ENCODE assay signal across 9 mouse cellular contexts in genomic region chr3:108458866-108459265, GRCm38 (mm10). TPM values are rescaled to one million over a fixed set of nuclear protein-coding genes. Genes with fewer than 3 reads are reported as not detected.
A peak's percentile ranks its signal among the peaks of the same experiment; 100 is the strongest.
DNase-seq lines count a peak whose midpoint lies in the region; ATAC-seq lines count a peak whose summit lies in the region.
"Had no signal": no experiment of that assay in that cellular context is flagged by ENCODE, and none has a peak within 500 bp of the region (broad histone marks: within the 10 kb centered on the region; RNA-seq: fewer than 3 reads in every experiment).

No protein-coding gene starts in this region.

- H3K4me2 ChIP-seq in heart, embryonic 15.5 days, result peak overlapping the region; percentile 51
- H3K4me2 ChIP-seq in lung, embryonic 16.5 days (ENCODE audit: low read depth, low read length), result peak overlapping the region; percentile 34
- H3K4me2 ChIP-seq: limb, embryonic 12.5 days had no signal

- H3K36me3 ChIP-seq in heart, embryonic 15.5 days, result no peaks in the 10 kb centered on the region
- no peaks in the 10 kb centered on the region for H3K36me3 ChIP-seq in lung, embryonic 16.5 days (ENCODE audit: control insufficient read depth, insufficient read depth, low read length)
- H3K36me3 ChIP-seq: limb, embryonic 12.5 days had no signal

- H3K27ac ChIP-seq in heart, embryonic 15.5 days, result no peak overlapping the region
- no peak overlapping the region for H3K27ac ChIP-seq in lung, embryonic 16.5 days (ENCODE audit: low read length)
- H3K27ac ChIP-seq: limb, embryonic 12.5 days had no signal

- peak overlapping the region; percentile 29; the same call in 1 of the 2 replicates for H3K9ac ChIP-seq in heart, embryonic 15.5 days
- no peak overlapping the region for H3K9ac ChIP-seq in lung, embryonic 16.5 days (ENCODE audit: low read length)
- H3K9ac ChIP-seq: limb, embryonic 12.5 days had no signal

- no peaks in the 10 kb centered on the region for H3K9me3 ChIP-seq in heart, embryonic 15.5 days (replicated peaks)
- no peaks in the 10 kb centered on the region for H3K9me3 ChIP-seq in lung, embryonic 16.5 days (ENCODE audit: control insufficient read depth, low read length)
- H3K9me3 ChIP-seq: limb, embryonic 12.5 days had no signal

- H3K4me1 ChIP-seq in heart, embryonic 15.5 days (replicated peaks), result peaks cover 5% of the 10 kb centered on the region; the same call in 1 of the 2 replicates
- H3K4me1 ChIP-seq in lung, embryonic 16.5 days (replicated peaks; ENCODE audit: control insufficient read depth, insufficient read depth, low read length), result peaks cover 4% of the 10 kb centered on the region; the same call in 1 of the 2 replicates
- H3K4me1 ChIP-seq: limb, embryonic 12.5 days had no signal

- 35% methylated on average over 10 of the region's 10 CpGs for WGBS in heart, embryonic 15.5 days
- 15% methylated on average over 10 of the region's 10 CpGs for WGBS in lung, embryonic 16.5 days

- no peaks in the 10 kb centered on the region for H3K27me3 ChIP-seq in heart, embryonic 15.5 days
- H3K27me3 ChIP-seq in lung, embryonic 16.5 days (ENCODE audit: control insufficient read depth, insufficient read depth, low read depth, low read length), result no peaks in the 10 kb centered on the region

- peak overlapping the region; percentile 10; the same call in 1 of the 2 replicates for H3K4me3 ChIP-seq in heart, embryonic 15.5 days
- H3K4me3 ChIP-seq in lung, embryonic 16.5 days (ENCODE audit: low read length), result no peak overlapping the region
- H3K4me3 ChIP-seq: limb, embryonic 12.5 days had no signal

- ATAC-seq in heart, embryonic 15.5 days (replicated peaks; ENCODE audit: insufficient number of reproducible peaks, insufficient read depth, low FRiP score, low read depth), result no peak
- peak; percentile 83 for ATAC-seq in lung, embryonic 16.5 days (ENCODE audit: low read depth)

- DNase-seq in heart, adult 9 months (ENCODE audit: low spot score in 2 of 2), result no peak
- peak; percentile 70 for DNase-seq in MN1 (ENCODE audit: low spot score)
- peak; percentile 52 for DNase-seq in kidney, adult 11 months
- peak; percentile 56 for DNase-seq in thymus, postnatal 0 days (ENCODE audit: low spot score)
- DNase-seq in yolk sac, embryonic 10.5 days (ENCODE audit: low spot score), result no peak
- DNase-seq in frontal cortex, postnatal 14 days (ENCODE audit: low spot score in 2 of 2), result no peak

RNA-seq across cellular contexts. Expression of gene Sars, which starts 13.9 kb away (rescaled TPM):
- 79.7 and 80.9 TPM in 2 replicates for polyA plus RNA-seq in heart, embryonic 15.5 days (2015; fragmentation: Nextera tagmentation; extraction: Ambion mirVana)
- polyA plus RNA-seq in lung, embryonic 16.5 days (2015; fragmentation: Nextera tagmentation; extraction: Ambion mirVana), result 112 and 117 TPM in 2 replicates
- polyA plus RNA-seq in thymus, postnatal 0 days (2015; fragmentation: Nextera tagmentation; extraction: Ambion mirVana), result 122 and 127 TPM in 2 replicates

RNA-seq across cellular contexts. Expression of gene Celsr2, which starts 43.5 kb away (rescaled TPM):
- 2.4 and 3.6 TPM in 2 replicates for polyA plus RNA-seq in heart, embryonic 15.5 days (2015; fragmentation: Nextera tagmentation; extraction: Ambion mirVana)
- polyA plus RNA-seq in lung, embryonic 16.5 days (2015; fragmentation: Nextera tagmentation; extraction: Ambion mirVana), result 6.8 and 6.9 TPM in 2 replicates
- 2.2 and 3.4 TPM in 2 replicates for polyA plus RNA-seq in thymus, postnatal 0 days (2015; fragmentation: Nextera tagmentation; extraction: Ambion mirVana)

Comparison
In these comparisons a context has a peak if more than half of its experiments do, and no peak if none do; other contexts are left out.
1. DNase-seq: peak in MN1 (single experiment), kidney, adult 11 months (single experiment) and thymus, postnatal 0 days (single experiment); none in heart, adult 9 months (0 of 2), yolk sac, embryonic 10.5 days (single experiment) and frontal cortex, postnatal 14 days (0 of 2).